Mouse (Mus musculus): Measurements from ENCODE around the gene Gga3. TPM values are rescaled to one million over a fixed set of nuclear protein-coding genes. Genes with fewer than 3 reads are reported as not detected.

The Gga3 gene
- polyA plus RNA-seq, 1 experiment from 2014 or later, result 34.3 TPM

- Histone ChIP-seq H3K27ac (replicated peaks; ENCODE audit: low read depth, low read length) (no peak overlapping the region), H3K9ac (replicated peaks; ENCODE audit: low read length) (no peak overlapping the region), H3K36me3 (ENCODE audit: control insufficient read depth, insufficient read depth, low read length) (peaks cover 74% of the 10 kb centered on the region), H3K4me3 (replicated peaks; ENCODE audit: low read depth, low read length) (no peak overlapping the region), H3K4me2 (ENCODE audit: low read length) (no peak overlapping the region), H3K4me1 (ENCODE audit: control insufficient read depth, insufficient read depth, low read length) (no peaks in the 10 kb centered on the region), H3K9me3 (ENCODE audit: control insufficient read depth, low read length) (no peaks in the 10 kb centered on the region), H3K27me3 (ENCODE audit: control insufficient read depth, insufficient read depth, low read length) (no peaks in the 10 kb centered on the region)
- DNase-seq, result no peak
- no peak for ATAC-seq (ENCODE audit: low FRiP score, low TSS enrichment)
- WGBS, result 99% methylated on average over 3 of the region's 3 CpGs
Observed at GRCm38 (mm10) chr11:115595209-115595608, 8.6 kb downstream of the Gga3 start.

DNA sequence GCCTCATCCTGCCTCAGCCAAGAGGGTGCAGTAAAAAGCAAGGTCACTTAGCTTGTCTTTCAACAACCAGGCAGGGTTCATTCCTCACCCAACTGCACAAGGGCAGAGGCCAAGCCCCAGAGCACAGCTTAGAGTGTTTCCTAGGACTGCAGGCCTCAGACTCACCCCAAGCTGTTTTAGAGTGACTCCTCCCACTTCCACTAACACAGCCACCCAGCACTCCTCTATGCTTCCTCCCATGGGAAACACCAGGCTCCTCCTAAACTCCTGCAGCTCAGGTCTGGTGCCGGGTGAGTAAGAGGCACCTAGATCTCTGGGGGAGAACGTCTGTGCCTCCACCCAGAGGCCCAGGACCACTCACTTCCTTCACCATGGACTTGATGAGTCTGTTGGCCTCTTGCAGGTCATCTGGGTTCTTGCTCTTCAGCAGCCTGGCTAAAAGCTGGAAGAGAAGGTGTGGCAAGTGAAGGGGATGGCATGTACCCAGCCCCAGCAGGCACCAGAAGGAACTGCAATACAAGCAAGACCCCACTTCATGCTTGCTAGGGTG is 13.2 kb downstream of the Gga3 start:
- Histone ChIP-seq H3K27me3 (ENCODE audit: control insufficient read depth, insufficient read depth, low read length) (no peaks in the 10 kb centered on the region), H3K9ac (replicated peaks; ENCODE audit: low read length) (no peak overlapping the region), H3K4me2 (ENCODE audit: low read length) (no peak overlapping the region), H3K9me3 (ENCODE audit: control insufficient read depth, low read length) (no peaks in the 10 kb centered on the region), H3K36me3 (ENCODE audit: control insufficient read depth, insufficient read depth, low read length) (peaks cover 92% of the 10 kb centered on the region), H3K4me1 (ENCODE audit: control insufficient read depth, insufficient read depth, low read length) (no peaks in the 10 kb centered on the region), H3K4me3 (replicated peaks; ENCODE audit: low read depth, low read length) (no peak overlapping the region), H3K27ac (replicated peaks; ENCODE audit: low read depth, low read length) (no peak overlapping the region)
- 90% methylated on average over 2 of the region's 2 CpGs for WGBS
- ATAC-seq (ENCODE audit: low FRiP score, low TSS enrichment), result no peak
- DNase-seq, result no peak

DNA sequence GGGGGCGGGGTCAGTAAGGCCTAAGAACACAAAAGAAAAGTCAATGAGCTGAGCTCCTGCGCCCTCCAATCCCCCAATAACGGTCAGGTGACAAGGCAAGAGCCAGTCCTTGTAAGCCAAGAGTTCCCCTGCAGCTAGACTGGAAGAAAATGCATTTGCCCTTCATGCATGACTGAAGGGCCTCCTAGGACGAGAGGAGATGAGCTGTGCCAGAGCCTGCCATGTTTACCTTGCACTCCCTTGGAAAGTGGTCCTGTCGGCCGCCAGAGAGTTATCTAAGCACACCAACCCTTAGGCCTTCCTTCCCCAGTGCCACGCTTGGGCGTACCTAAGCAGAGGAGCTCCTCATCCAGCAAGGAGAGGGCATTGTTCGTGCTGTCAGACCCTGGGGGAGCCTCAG is 15.9 kb downstream of the Gga3 start:
- Histone ChIP-seq H3K4me2 (ENCODE audit: low read length) (no peak overlapping the region), H3K36me3 (ENCODE audit: control insufficient read depth, insufficient read depth, low read length) (peaks cover 96% of the 10 kb centered on the region), H3K9ac (replicated peaks; ENCODE audit: low read length) (no peak overlapping the region), H3K4me1 (ENCODE audit: control insufficient read depth, insufficient read depth, low read length) (no peaks in the 10 kb centered on the region), H3K9me3 (ENCODE audit: control insufficient read depth, low read length) (no peaks in the 10 kb centered on the region), H3K27ac (replicated peaks; ENCODE audit: low read depth, low read length) (no peak overlapping the region), H3K27me3 (ENCODE audit: control insufficient read depth, insufficient read depth, low read length) (no peaks in the 10 kb centered on the region), H3K4me3 (replicated peaks; ENCODE audit: low read depth, low read length) (no peak overlapping the region)
- no peak for DNase-seq
- ATAC-seq (ENCODE audit: low FRiP score, low TSS enrichment), result no peak
- WGBS, result 82% methylated on average over 9 of the region's 9 CpGs

GRCm38 (mm10) chr11:115586403-115586802 is 17.4 kb downstream of the Gga3 start:
- Histone ChIP-seq H3K27ac (replicated peaks; ENCODE audit: low read depth, low read length) (no peak overlapping the region), H3K4me1 (ENCODE audit: control insufficient read depth, insufficient read depth, low read length) (no peaks in the 10 kb centered on the region), H3K36me3 (ENCODE audit: control insufficient read depth, insufficient read depth, low read length) (peaks cover 95% of the 10 kb centered on the region), H3K4me3 (replicated peaks; ENCODE audit: low read depth, low read length) (no peak overlapping the region), H3K4me2 (ENCODE audit: low read length) (no peak overlapping the region), H3K27me3 (ENCODE audit: control insufficient read depth, insufficient read depth, low read length) (no peaks in the 10 kb centered on the region), H3K9ac (replicated peaks; ENCODE audit: low read length) (no peak overlapping the region), H3K9me3 (ENCODE audit: control insufficient read depth, low read length) (no peaks in the 10 kb centered on the region)
- ATAC-seq (ENCODE audit: low FRiP score, low TSS enrichment) (no peak), DNase-seq (no peak)
- 90% methylated on average over 9 of the region's 9 CpGs for WGBS

- H3K4me2 ChIP-seq (ENCODE audit: low read length), result no peak overlapping the region
- H3K27me3 ChIP-seq (ENCODE audit: control insufficient read depth, insufficient read depth, low read length), result no peaks in the 10 kb centered on the region
- ATAC-seq (ENCODE audit: low FRiP score, low TSS enrichment), result no peak
- no peak overlapping the region for H3K9ac ChIP-seq (replicated peaks; ENCODE audit: low read length)
- H3K27ac ChIP-seq (replicated peaks; ENCODE audit: low read depth, low read length), result no peak overlapping the region
- no peak overlapping the region for H3K4me3 ChIP-seq (replicated peaks; ENCODE audit: low read depth, low read length)
- H3K9me3 ChIP-seq (ENCODE audit: control insufficient read depth, low read length), result no peaks in the 10 kb centered on the region
- H3K4me1 ChIP-seq (ENCODE audit: control insufficient read depth, insufficient read depth, low read length), result no peaks in the 10 kb centered on the region
- 94% methylated on average over 7 of the region's 7 CpGs for WGBS
- peaks cover 95% of the 10 kb centered on the region for H3K36me3 ChIP-seq (ENCODE audit: control insufficient read depth, insufficient read depth, low read length)
- DNase-seq, result no peak
Observed at GRCm38 (mm10) chr11:115585573-115586100, 18.2 kb downstream of the Gga3 start.

- ATAC-seq (ENCODE audit: low FRiP score, low TSS enrichment), result no peak
- no peak overlapping the region for H3K27ac ChIP-seq (replicated peaks; ENCODE audit: low read depth, low read length)
- H3K9me3 ChIP-seq (ENCODE audit: control insufficient read depth, low read length), result no peaks in the 10 kb centered on the region
- no peak for DNase-seq
- no peak overlapping the region for H3K4me3 ChIP-seq (replicated peaks; ENCODE audit: low read depth, low read length)
- peaks cover 93% of the 10 kb centered on the region for H3K36me3 ChIP-seq (ENCODE audit: control insufficient read depth, insufficient read depth, low read length)
- H3K9ac ChIP-seq (replicated peaks; ENCODE audit: low read length), result no peak overlapping the region
- no peaks in the 10 kb centered on the region for H3K27me3 ChIP-seq (ENCODE audit: control insufficient read depth, insufficient read depth, low read length)
- no peaks in the 10 kb centered on the region for H3K4me1 ChIP-seq (ENCODE audit: control insufficient read depth, insufficient read depth, low read length)
- no peak overlapping the region for H3K4me2 ChIP-seq (ENCODE audit: low read length)
- WGBS, result 88% methylated on average over 10 of the region's 10 CpGs
Observed at GRCm38 (mm10) chr11:115584376-115585073, 19.3 kb downstream of the Gga3 start.

DNA sequence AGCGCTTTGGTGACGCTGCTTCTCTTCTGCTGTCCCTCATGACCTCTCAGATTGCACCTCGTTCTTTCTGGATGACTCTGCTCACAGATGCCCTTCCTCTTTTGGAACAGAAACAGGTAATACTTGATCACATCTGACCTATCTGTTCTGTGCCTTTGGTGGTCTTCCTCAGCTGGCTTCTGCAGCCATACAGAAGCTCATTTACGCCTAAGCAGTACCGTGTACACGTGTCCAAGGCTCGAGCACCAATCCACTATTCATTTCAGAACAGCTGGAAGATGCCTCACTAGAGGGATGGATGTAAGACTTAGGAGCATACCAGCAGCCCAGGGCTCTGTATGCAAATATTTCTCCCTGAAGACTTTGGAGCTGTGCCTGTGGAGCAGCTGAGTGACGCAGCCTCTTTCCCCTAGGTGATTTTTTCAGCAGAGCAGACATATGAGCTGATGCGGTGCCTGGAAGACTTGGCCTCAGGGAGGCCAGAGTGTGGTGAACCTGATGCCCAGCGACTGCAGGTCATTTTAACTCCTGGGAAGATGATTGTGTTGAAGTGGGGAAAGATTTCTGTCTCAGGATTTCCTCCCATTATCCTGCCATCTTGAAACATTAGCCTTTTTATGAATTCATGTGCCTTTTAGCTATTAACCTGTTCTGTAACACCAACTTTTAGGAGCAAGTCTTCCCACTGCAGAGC is 20.8 kb downstream of the Gga3 start:
- Histone ChIP-seq H3K4me3 (replicated peaks; ENCODE audit: low read depth, low read length) (no peak overlapping the region), H3K9me3 (ENCODE audit: control insufficient read depth, low read length) (no peaks in the 10 kb centered on the region), H3K4me2 (ENCODE audit: low read length) (no peak overlapping the region), H3K4me1 (ENCODE audit: control insufficient read depth, insufficient read depth, low read length) (no peaks in the 10 kb centered on the region), H3K27ac (replicated peaks; ENCODE audit: low read depth, low read length) (no peak overlapping the region), H3K36me3 (ENCODE audit: control insufficient read depth, insufficient read depth, low read length) (peaks cover 95% of the 10 kb centered on the region), H3K27me3 (ENCODE audit: control insufficient read depth, insufficient read depth, low read length) (no peaks in the 10 kb centered on the region), H3K9ac (replicated peaks; ENCODE audit: low read length) (no peak overlapping the region)
- DNase-seq (no peak), ATAC-seq (ENCODE audit: low FRiP score, low TSS enrichment) (no peak)
- WGBS, result 85% methylated on average over 10 of the region's 10 CpGs

- Histone ChIP-seq H3K36me3 (ENCODE audit: control insufficient read depth, insufficient read depth, low read length) (peaks cover 66% of the 10 kb centered on the region), H3K27me3 (ENCODE audit: control insufficient read depth, insufficient read depth, low read length) (no peaks in the 10 kb centered on the region), H3K4me2 (ENCODE audit: low read length) (no peak overlapping the region), H3K9me3 (ENCODE audit: control insufficient read depth, low read length) (no peaks in the 10 kb centered on the region), H3K27ac (replicated peaks; ENCODE audit: low read depth, low read length) (no peak overlapping the region), H3K9ac (replicated peaks; ENCODE audit: low read length) (no peak overlapping the region), H3K4me1 (ENCODE audit: control insufficient read depth, insufficient read depth, low read length) (no peaks in the 10 kb centered on the region), H3K4me3 (replicated peaks; ENCODE audit: low read depth, low read length) (no peak overlapping the region)
- ATAC-seq (ENCODE audit: low FRiP score, low TSS enrichment) (no peak), DNase-seq (no peak)
Observed at GRCm38 (mm10) chr11:115579080-115579479, 24.8 kb downstream of the Gga3 start.

All from midbrain, embryonic 14.5 days (tissue).